Mouse (Mus musculus) testis, adult 2 months (tissue): Measurements from ENCODE around the gene Sh2b1.

Experiments
- CTCF ChIP-seq: fragments of 200-500 bp; IDR thresholded peaks from 2 replicates; pipeline ENCODE4 v1.5.1; 2012; ENCODE audit warnings: low read depth, mild to moderate bottlenecking, inconsistent platforms, low read length, moderate library complexity; ENCODE audit not compliant: control insufficient read depth, insufficient read depth, insufficient replicate concordance
- POLR2A ChIP-seq: fragments of 200-500 bp; IDR thresholded peaks from 2 replicates; pipeline ENCODE4 v1.6.1; 2012; ENCODE audit warnings: low read depth, mild to moderate bottlenecking, inconsistent platforms, low read length, moderate library complexity; ENCODE audit not compliant: control insufficient read depth

DNA sequence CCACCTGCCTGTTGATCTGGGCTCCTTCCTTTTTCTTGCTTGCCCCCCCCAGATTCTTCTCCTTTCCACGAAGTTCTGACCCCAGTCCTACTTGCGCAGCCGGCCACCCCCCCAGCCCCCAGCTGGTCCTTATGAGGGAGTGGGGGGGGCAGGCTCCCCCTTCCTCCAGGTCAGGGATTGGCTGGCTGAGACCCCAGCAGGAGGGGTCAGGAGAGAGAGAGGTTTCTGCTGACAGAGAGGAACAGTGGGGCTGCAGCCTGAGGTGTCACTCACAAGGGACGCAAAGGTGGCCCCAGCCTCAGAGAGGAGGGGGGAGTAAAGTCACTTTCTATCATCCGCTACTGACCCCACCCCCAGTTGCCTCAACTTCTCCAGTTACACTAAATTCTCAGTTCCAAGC is 12.2 kb downstream of the Sh2b1 start, which contains the start of gene Atp2a1:
- TF ChIP-seq POLR2A (no peak), CTCF (no peak)
